Mouse (Mus musculus): ENCODE results near the gene Cnrip1. TPM values are rescaled to one million over a fixed set of nuclear protein-coding genes. Genes with fewer than 3 reads are reported as not detected.

The Cnrip1 gene
- polyA plus RNA-seq, 1 experiment from 2014 or later: 37.4 TPM

- no peak overlapping the region for H3K27ac ChIP-seq (replicated peaks)
- H3K4me3 ChIP-seq: no peak overlapping the region
- no peaks in the 10 kb centered on the region for H3K4me1 ChIP-seq
- ATAC-seq (ENCODE audit: low FRiP score, low read depth): no peak
- H3K4me2 ChIP-seq (replicated peaks): no peak overlapping the region
- H3K9me3 ChIP-seq: no peaks in the 10 kb centered on the region
- WGBS: 77% methylated on average over 2 of the region's 2 CpGs
- H3K36me3 ChIP-seq: no peaks in the 10 kb centered on the region
- H3K9ac ChIP-seq (replicated peaks): no peak overlapping the region
- peaks cover 5% of the 10 kb centered on the region; the same call in 1 of the 2 replicates for H3K27me3 ChIP-seq
Measured at GRCm38 (mm10) chr11:17126418-17126817, 75.0 kb downstream of the Cnrip1 start.

Other genes with a start within 250 kb of the Cnrip1 start
- 1.3 and 2.0 TPM in 2 replicates for gene Fbxo48, start 100.2 kb upstream of the Cnrip1 start, polyA plus RNA-seq (2016; fragmentation: Nextera tagmentation; extraction: Ambion mirVana)
- 3.9 and 4.7 TPM in 2 replicates for gene Plek, start 795 bp downstream of the Cnrip1 start, polyA plus RNA-seq (2016; fragmentation: Nextera tagmentation; extraction: Ambion mirVana)
- gene Ppp3r1, start 107.7 kb downstream of the Cnrip1 start, polyA plus RNA-seq (2016; fragmentation: Nextera tagmentation; extraction: Ambion mirVana): 113 and 117 TPM in 2 replicates
- 25.2 and 25.6 TPM in 2 replicates for gene Wdr92, start 130.5 kb downstream of the Cnrip1 start, polyA plus RNA-seq (2016; fragmentation: Nextera tagmentation; extraction: Ambion mirVana)
- gene Pno1, start 160.0 kb downstream of the Cnrip1 start, polyA plus RNA-seq (2016; fragmentation: Nextera tagmentation; extraction: Ambion mirVana): 66.5 and 74.9 TPM in 2 replicates
- 105 and 110 TPM in 2 replicates for gene C1d, start 206.0 kb downstream of the Cnrip1 start, polyA plus RNA-seq (2016; fragmentation: Nextera tagmentation; extraction: Ambion mirVana)